Mouse (Mus musculus) embryonic facial prominence, embryonic 10.5 days (tissue): ENCODE results near the gene Tnpo3. TPM values are rescaled to one million over a fixed set of nuclear protein-coding genes. Genes with fewer than 3 reads are reported as not detected.
"Not testable (repeated sequence)": the region's sequence is repeated elsewhere in the genome, so short reads cannot be mapped to it uniquely, and the experiment has no call there.

Experiments used
- DNase-seq: peaks from one replicate; pipeline ENCODE4 v3.0.0-alpha.2; 2017; ENCODE audit warnings: low spot score
- H3K27ac ChIP-seq: fragments of 300-500 bp; sonication (generic); replicated peaks from 2 replicates; pipeline ENCODE4 v1.5.1; 2016; ENCODE audit warnings: mild to moderate bottlenecking
- H3K27me3 ChIP-seq: fragments of 300-500 bp; sonication (generic); replicated peaks from 2 replicates; pipeline ENCODE4 v1.6.1; 2016; ENCODE audit warnings: low read depth, mild to moderate bottlenecking; ENCODE audit not compliant: poor library complexity, severe bottlenecking
- H3K36me3 ChIP-seq: fragments of 300-500 bp; sonication (generic); replicated peaks from 2 replicates; pipeline ENCODE4 v1.6.1; 2016; ENCODE audit warnings: mild to moderate bottlenecking, moderate library complexity
- H3K4me1 ChIP-seq: fragments of 300-500 bp; sonication (generic); 2 replicates; pipeline ENCODE4 v1.6.1; 2016
- H3K4me3 ChIP-seq: fragments of 300-500 bp; sonication (generic); 2 replicates; pipeline ENCODE4 v1.5.1; 2016; ENCODE audit warnings: mild to moderate bottlenecking, moderate library complexity
- H3K9me3 ChIP-seq: fragments of 300-500 bp; sonication (generic); 2 replicates; pipeline ENCODE4 v1.6.1; 2016; ENCODE audit warnings: mild to moderate bottlenecking
- WGBS: fragments of 180-500 bp; shearing (Covaris S2); methylation state at CpG from one replicate; pipeline ENCODE4 v1.1.7; 2016; 5-methylcytosine and 5-hydroxymethylcytosine counted together
- polyA plus RNA-seq: library from polyadenylated mRNA; unstranded; fragments of >200 nt; fragmentation: Nextera tagmentation; extraction: Ambion mirVana; gene quantifications from 2 replicates; pipeline ENCODE4 v1.2.1, GENCODE M21; 2016

Gene Tnpo3
- polyA plus RNA-seq, 1 experiment from 2014 or later = 125 TPM

DNA sequence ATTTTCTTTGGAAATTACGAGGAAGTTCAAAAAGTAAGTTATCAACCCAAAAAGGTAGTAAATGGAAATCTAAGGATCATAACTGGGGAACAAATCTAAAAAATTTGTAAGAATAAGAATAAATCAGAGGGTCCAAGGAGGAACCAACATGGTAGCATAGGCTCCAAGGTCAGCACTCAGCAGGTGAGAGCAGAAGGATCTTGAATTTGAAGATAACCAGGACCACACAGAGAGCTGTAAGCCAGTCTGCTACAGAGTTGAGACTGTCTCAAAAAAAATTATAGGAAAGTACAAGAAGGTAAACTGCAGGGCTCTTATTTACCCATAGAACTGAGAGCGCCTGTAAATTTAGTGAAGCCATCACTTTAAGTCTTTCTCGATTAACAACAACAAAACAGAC lies 28.5 kb downstream of the Tnpo3 start:
- no peak for DNase-seq
- 95% methylated on average over 3 of the region's 3 CpGs for WGBS
- Histone ChIP-seq H3K27ac (no peak overlapping the region), H3K36me3 (peaks cover 98% of the 10 kb centered on the region), H3K4me3 (no peak overlapping the region), H3K4me1 (no peaks in the 10 kb centered on the region), H3K27me3 (no peaks in the 10 kb centered on the region), H3K9me3 (peaks cover 5% of the 10 kb centered on the region; the same call in 1 of the 2 replicates)

GRCm38 (mm10) chr6:29580770-29581169 lies 28.9 kb downstream of the Tnpo3 start:
- WGBS = 91% methylated on average over 1 of the region's 1 CpGs
- peaks cover 98% of the 10 kb centered on the region for H3K36me3 ChIP-seq

GRCm38 (mm10) chr6:29576388-29576787 lies 33.3 kb downstream of the Tnpo3 start:
- not testable (repeated sequence) for H3K27ac ChIP-seq, DNase-seq, H3K4me1 ChIP-seq, H3K4me3 ChIP-seq, H3K27me3 ChIP-seq, H3K9me3 ChIP-seq
- H3K36me3 ChIP-seq = peaks cover 100% of the 10 kb centered on the region
- WGBS = 84% methylated on average over 3 of the region's 3 CpGs

More at GRCm38 (mm10) chr6:29580770-29581169, 28.9 kb downstream of the Tnpo3 start:
- Histone ChIP-seq H3K27ac (no peak overlapping the region), H3K27me3 (no peaks in the 10 kb centered on the region), H3K4me3 (no peak overlapping the region), H3K9me3 (peaks cover 5% of the 10 kb centered on the region; the same call in 1 of the 2 replicates), H3K4me1 (no peaks in the 10 kb centered on the region)
- no peak for DNase-seq

DNA sequence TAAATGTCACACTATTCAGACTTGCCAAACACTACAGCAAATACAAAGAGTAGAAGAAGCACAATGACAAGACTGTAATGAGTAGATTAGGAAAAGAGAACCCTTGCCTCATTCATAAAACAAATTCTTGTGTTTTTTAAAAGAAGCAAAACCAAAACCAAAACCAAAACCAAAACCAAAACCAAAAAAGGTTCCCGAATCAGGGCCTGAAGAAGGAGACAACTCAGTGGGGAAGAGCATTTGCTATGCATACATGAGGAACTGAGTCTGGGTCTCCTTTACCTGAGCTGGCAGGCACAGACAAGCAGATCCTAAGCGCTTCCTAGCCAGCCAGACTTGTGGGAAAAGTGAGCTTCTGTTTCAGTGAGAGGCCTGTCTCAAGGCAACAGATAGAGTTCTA lies 52.6 kb downstream of the Tnpo3 start:
- 94% methylated on average over 2 of the region's 2 CpGs for WGBS
- H3K9me3 ChIP-seq = no peaks in the 10 kb centered on the region
- no peak for DNase-seq
- no peak overlapping the region for H3K27ac ChIP-seq
- peaks cover 100% of the 10 kb centered on the region for H3K36me3 ChIP-seq
- no peak overlapping the region for H3K4me3 ChIP-seq
- H3K4me1 ChIP-seq = no peaks in the 10 kb centered on the region
- no peaks in the 10 kb centered on the region for H3K27me3 ChIP-seq

- WGBS = 89% methylated on average over 2 of the region's 2 CpGs
- Histone ChIP-seq H3K4me1 (no peaks in the 10 kb centered on the region), H3K4me3 (no peak overlapping the region), H3K27ac (no peak overlapping the region), H3K27me3 (no peaks in the 10 kb centered on the region), H3K9me3 (no peaks in the 10 kb centered on the region), H3K36me3 (peaks cover 98% of the 10 kb centered on the region)
- no peak for DNase-seq
Observed at GRCm38 (mm10) chr6:29552526-29552925, 57.2 kb downstream of the Tnpo3 start.

DNA sequence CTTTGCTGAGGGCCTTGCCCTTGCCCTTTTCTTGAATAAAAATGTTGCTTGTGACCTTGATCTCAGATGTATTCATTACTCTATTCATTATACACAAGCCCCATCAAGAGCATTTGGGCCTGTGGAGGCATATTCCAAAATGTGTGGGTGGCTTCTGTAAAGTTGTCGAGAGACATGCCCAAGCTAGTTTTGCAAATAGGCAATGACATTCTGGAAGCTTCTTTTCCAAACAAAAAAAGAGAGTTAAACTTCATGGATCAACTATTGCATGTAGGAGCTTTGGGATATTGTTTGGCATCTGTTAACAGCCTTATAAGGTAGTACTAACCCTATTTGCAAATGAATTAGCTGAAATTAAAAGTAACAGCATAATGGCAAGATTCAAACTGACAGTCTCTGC lies 61.6 kb downstream of the Tnpo3 start:
- Histone ChIP-seq H3K4me1 (no peaks in the 10 kb centered on the region), H3K4me3 (no peak overlapping the region), H3K27ac (no peak overlapping the region), H3K36me3 (peaks cover 98% of the 10 kb centered on the region), H3K9me3 (peaks cover 4% of the 10 kb centered on the region; the same call in 1 of the 2 replicates), H3K27me3 (no peaks in the 10 kb centered on the region)
- 89% methylated on average over 1 of the region's 1 CpGs for WGBS
- DNase-seq = no peak

DNA sequence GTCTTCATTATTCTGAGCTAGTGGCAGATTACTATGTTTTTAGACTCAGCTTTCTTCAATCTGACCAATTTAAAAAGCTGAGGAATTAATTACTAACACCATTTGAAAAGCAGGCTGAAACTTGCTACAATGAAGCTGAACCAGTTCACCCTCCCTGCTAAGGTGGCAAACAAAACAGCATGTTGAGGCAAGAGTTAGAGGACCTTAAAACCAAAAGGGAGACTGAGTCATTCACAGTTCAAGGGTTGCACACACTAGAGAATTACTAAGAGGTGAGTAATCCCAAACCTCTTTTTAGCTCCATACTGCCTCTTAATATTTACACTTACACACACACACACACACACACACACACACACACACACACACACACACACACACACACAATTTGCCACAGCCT lies 62.1 kb downstream of the Tnpo3 start:
- no peak overlapping the region for H3K27ac ChIP-seq
- H3K27me3 ChIP-seq = no peaks in the 10 kb centered on the region
- no peaks in the 10 kb centered on the region for H3K4me1 ChIP-seq
- peaks cover 98% of the 10 kb centered on the region for H3K36me3 ChIP-seq
- DNase-seq = no peak
- H3K4me3 ChIP-seq = no peak overlapping the region
- peaks cover 4% of the 10 kb centered on the region; the same call in 1 of the 2 replicates for H3K9me3 ChIP-seq

DNA sequence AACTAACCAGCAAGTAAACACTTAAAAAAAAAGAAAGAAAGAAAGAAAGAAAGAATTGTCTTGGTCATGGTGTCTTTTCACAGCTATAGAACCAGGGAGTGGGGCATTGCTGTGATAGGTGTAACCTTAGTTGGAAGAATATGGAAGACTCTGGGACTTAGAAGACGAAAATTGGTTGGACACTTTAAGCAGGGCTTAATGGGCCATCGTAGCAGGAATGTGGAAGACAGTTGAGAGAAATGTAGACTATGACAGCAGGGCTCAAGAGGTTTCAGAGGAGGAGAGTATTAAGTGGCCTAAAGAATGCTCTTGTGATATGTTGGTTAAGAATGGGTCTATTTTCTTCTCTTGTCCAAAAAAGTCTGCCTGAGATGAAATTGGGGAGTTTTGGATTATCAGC lies 64.1 kb downstream of the Tnpo3 start:
- Histone ChIP-seq H3K27ac (no peak overlapping the region), H3K27me3 (no peaks in the 10 kb centered on the region), H3K36me3 (peaks cover 96% of the 10 kb centered on the region), H3K4me3 (no peak overlapping the region), H3K4me1 (no peaks in the 10 kb centered on the region), H3K9me3 (peaks cover 4% of the 10 kb centered on the region; the same call in 1 of the 2 replicates)
- WGBS = 93% methylated on average over 2 of the region's 2 CpGs
- DNase-seq = no peak

GRCm38 (mm10) chr6:29540956-29541355 lies 68.7 kb downstream of the Tnpo3 start:
- no peak for DNase-seq
- Histone ChIP-seq H3K36me3 (peaks cover 79% of the 10 kb centered on the region), H3K27ac (no peak overlapping the region), H3K27me3 (no peaks in the 10 kb centered on the region), H3K4me1 (no peaks in the 10 kb centered on the region), H3K9me3 (peaks cover 4% of the 10 kb centered on the region; the same call in 1 of the 2 replicates), H3K4me3 (no peak overlapping the region)
- 94% methylated on average over 1 of the region's 1 CpGs for WGBS

DNA sequence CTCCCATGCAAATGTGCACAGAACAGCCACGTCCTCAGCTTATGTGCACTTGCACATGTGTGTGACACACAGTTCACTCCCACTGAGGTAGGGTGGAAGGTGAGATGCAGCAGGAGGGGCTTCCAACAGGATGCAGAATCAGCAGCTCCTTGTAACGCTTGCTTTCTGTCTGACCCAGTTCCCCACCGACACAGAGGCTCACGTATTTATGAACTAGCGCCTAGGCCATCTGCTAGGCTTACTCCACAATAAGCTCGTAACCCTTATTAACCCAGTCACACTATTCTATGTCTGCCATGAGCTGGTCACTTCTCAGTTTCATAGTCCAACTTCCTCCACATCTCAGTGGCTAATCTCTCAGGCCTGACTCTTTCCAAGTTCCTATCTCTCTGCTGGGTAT lies 69.5 kb downstream of the Tnpo3 start:
- 91% methylated on average over 6 of the region's 6 CpGs for WGBS
- no peak overlapping the region for H3K27ac ChIP-seq
- H3K4me1 ChIP-seq = no peaks in the 10 kb centered on the region
- peaks cover 78% of the 10 kb centered on the region for H3K36me3 ChIP-seq
- peaks cover 1% of the 10 kb centered on the region; the same call in 1 of the 2 replicates for H3K9me3 ChIP-seq
- no peak overlapping the region for H3K4me3 ChIP-seq
- H3K27me3 ChIP-seq = no peaks in the 10 kb centered on the region
- no peak for DNase-seq

GRCm38 (mm10) chr6:29539502-29539901 lies 70.2 kb downstream of the Tnpo3 start:
- Histone ChIP-seq H3K9me3 (no peaks in the 10 kb centered on the region), H3K36me3 (peaks cover 72% of the 10 kb centered on the region), H3K4me3 (no peak overlapping the region), H3K27me3 (no peaks in the 10 kb centered on the region), H3K27ac (no peak overlapping the region), H3K4me1 (no peaks in the 10 kb centered on the region)
- no peak for DNase-seq
- 93% methylated on average over 8 of the region's 8 CpGs for WGBS

DNA sequence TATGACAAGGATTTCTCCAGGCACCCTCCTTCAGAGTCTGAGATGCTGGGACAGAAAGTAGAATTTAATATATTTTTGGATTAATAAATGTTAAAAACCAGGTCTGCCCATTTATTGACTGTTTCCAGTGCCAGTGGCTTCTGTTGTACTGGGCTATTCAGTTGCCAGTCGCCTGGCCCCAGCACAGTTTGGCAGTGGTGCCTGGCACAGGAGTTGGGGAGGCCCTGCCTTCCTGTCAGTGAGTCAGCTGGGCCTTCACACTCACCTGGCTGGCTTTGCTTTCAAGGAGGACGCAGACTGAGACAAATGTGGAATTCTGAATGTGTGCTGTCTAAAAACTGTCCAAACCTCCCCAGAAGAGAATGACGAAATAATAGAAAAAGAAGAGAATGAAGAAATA lies 72.5 kb downstream of the Tnpo3 start:
- no peak overlapping the region for H3K4me3 ChIP-seq
- H3K27ac ChIP-seq = no peak overlapping the region
- no peaks in the 10 kb centered on the region for H3K4me1 ChIP-seq
- 87% methylated on average over 3 of the region's 3 CpGs for WGBS
- H3K27me3 ChIP-seq = no peaks in the 10 kb centered on the region
- peaks cover 49% of the 10 kb centered on the region for H3K36me3 ChIP-seq
- no peaks in the 10 kb centered on the region for H3K9me3 ChIP-seq
- DNase-seq = no peak

DNA sequence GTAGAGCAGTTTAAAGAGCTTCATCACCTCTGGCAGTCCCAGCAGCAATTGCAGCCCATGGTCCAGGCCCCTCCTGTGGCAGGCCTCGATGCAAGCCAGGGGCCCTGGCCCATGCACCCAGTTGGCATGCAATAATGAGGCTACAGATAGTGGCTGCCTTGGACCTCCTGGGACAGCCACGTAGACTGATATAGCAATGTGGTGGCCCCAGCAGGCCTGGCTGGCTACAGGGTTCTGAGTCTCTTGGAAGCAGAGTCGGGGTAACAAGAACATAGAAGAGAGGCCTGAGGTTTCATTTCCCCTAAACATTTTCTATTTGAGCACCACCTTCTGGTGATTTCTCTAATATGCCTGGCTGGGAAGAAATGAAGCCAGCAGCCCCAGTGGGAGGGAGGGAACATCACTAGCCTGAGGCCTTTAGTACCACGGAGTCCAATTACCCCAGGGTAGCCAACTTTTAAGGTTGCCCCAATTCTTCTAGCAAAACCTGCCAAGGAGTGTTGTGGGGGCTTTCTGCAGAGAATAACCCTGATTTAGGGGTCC lies 73.0 kb downstream of the Tnpo3 start:
- Histone ChIP-seq H3K36me3 (peaks cover 44% of the 10 kb centered on the region), H3K4me1 (no peaks in the 10 kb centered on the region), H3K9me3 (no peaks in the 10 kb centered on the region), H3K27ac (no peak overlapping the region), H3K4me3 (no peak overlapping the region), H3K27me3 (no peaks in the 10 kb centered on the region)
- no peak for DNase-seq
- WGBS = 75% methylated on average over 4 of the region's 4 CpGs
